Mouse (Mus musculus) monocyte, adult 2 months (primary cell): ENCODE data around the gene Acp4.
A peak's percentile ranks its signal among the peaks of the same experiment; 100 is the strongest.
"Not testable (repeated sequence)": the region's sequence is repeated elsewhere in the genome, so short reads cannot be mapped to it uniquely, and the experiment has no call there.

Experiments
- DNase-seq, 2 experiments: peaks; one replicate each; pipeline ENCODE4 v3.0.0; 2022; ENCODE audit warnings: low spot score in 2 of 2, low read depth in 1 of 2

Acp4 gene

GRCm38 (mm10) chr7:44268117-44268516 lies 10.9 kb upstream of the Acp4 start:
- DNase-seq, result no peak

- DNase-seq, result peak; percentile 72 to 85
Observed at GRCm38 (mm10) chr7:44262791-44263643, 5.8 kb upstream of the Acp4 start.

- DNase-seq, result no peak
Observed at GRCm38 (mm10) chr7:44261147-44261546, 4.0 kb upstream of the Acp4 start, which contains the start of gene Gm15517. Gene Gm15517 (plus strand): TSS chr7:44261447.

- no peak for DNase-seq
Observed at GRCm38 (mm10) chr7:44260410-44260809, 3.2 kb upstream of the Acp4 start.

- DNase-seq, result no peak
Observed at GRCm38 (mm10) chr7:44254930-44255329, 2.2 kb downstream of the Acp4 start.

- no peak for DNase-seq
Observed at GRCm38 (mm10) chr7:44253023-44253616, 4.1 kb downstream of the Acp4 start.

- DNase-seq, result not testable (repeated sequence)
Observed at GRCm38 (mm10) chr7:44250732-44251275, 6.4 kb downstream of the Acp4 start.

- no peak for DNase-seq
Observed at GRCm38 (mm10) chr7:44249248-44249647, 7.9 kb downstream of the Acp4 start.

GRCm38 (mm10) chr7:44247971-44248370 lies 9.2 kb downstream of the Acp4 start:
- no peak for DNase-seq

- peak in 1 of 2 experiments; percentile 7 for DNase-seq
Observed at GRCm38 (mm10) chr7:44246984-44247470, 10.2 kb downstream of the Acp4 start.

- peak; percentile 66 to 88 for DNase-seq
Observed at GRCm38 (mm10) chr7:44246055-44246983, 10.9 kb downstream of the Acp4 start, which contains the start of the genes 1700028J19Rik and 2410002F23Rik. Gene 1700028J19Rik (minus strand): TSS chr7:44246695. Gene 2410002F23Rik (plus strand): TSS chr7:44246722.

GRCm38 (mm10) chr7:44244080-44244479 lies 13.1 kb downstream of the Acp4 start:
- no peak for DNase-seq

GRCm38 (mm10) chr7:44241163-44241562 lies 16.0 kb downstream of the Acp4 start:
- no peak for DNase-seq

- DNase-seq, result no peak
Observed at GRCm38 (mm10) chr7:44240712-44241111, 16.5 kb downstream of the Acp4 start.

- no peak for DNase-seq
Observed at GRCm38 (mm10) chr7:44239913-44240312, 17.3 kb downstream of the Acp4 start.

GRCm38 (mm10) chr7:44235909-44236308 lies 21.3 kb downstream of the Acp4 start, which contains the start of gene Gm36864:
Gene Gm36864 (plus strand): TSS chr7:44236177.
- no peak for DNase-seq

- no peak for DNase-seq
Observed at GRCm38 (mm10) chr7:44225076-44225475, 32.1 kb downstream of the Acp4 start, which contains the start of gene Klk1. Gene Klk1 (plus strand): TSS chr7:44225360.

- DNase-seq, result not testable (repeated sequence)
Observed at GRCm38 (mm10) chr7:44222335-44222734, 34.8 kb downstream of the Acp4 start.

- DNase-seq, result not testable (repeated sequence)
Observed at GRCm38 (mm10) chr7:44221601-44222000, 35.6 kb downstream of the Acp4 start.

GRCm38 (mm10) chr7:44215645-44216044 lies 41.5 kb downstream of the Acp4 start, which contains the start of gene Klk1b5:
Gene Klk1b5 (plus strand): TSS chr7:44215945.
- DNase-seq, result no peak
